ENCODE assay signal across 22 mouse cellular contexts in the genomic region with DNA sequence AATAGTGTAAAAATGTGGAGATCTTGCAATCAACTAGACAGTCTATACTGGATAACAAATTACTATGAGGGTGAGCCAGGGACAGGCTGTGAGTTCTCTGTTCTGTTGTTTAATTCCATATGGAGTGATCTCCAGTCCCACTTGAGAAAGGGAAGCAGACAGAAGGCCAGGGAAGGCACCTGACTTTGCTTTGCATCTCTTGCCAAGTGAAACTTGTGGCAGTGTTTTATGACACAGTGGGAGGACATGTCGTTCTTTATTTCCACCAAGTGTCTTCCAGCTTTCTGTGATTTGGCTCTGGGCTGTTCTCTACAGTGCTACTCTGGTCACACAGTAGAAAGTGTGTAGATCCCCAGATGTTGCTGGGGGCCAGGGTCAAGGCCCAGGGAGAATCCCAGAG.
DNase-seq lines count a peak whose midpoint lies in the region; ATAC-seq and TF ChIP-seq lines count a peak whose summit lies in the region.
"Had no signal": no experiment of that assay in that cellular context is flagged by ENCODE, and none has a peak within 500 bp of the region (broad histone marks: within the 10 kb centered on the region; RNA-seq: fewer than 3 reads in every experiment).

No protein-coding gene starts in this region.

- H3K4me1 ChIP-seq in kidney, postnatal 0 days (replicated peaks; ENCODE audit: insufficient read depth, low read length): 0 out of 2 replicates have a peak, but pooled peaks cover 2% of the 10 kb centered on the region
- H3K4me1 ChIP-seq in stomach, postnatal 0 days (replicated peaks; ENCODE audit: control insufficient read depth, insufficient read depth): no peaks in the 10 kb centered on the region
- H3K4me1 ChIP-seq: heart, embryonic 15.5 days; stomach, embryonic 15.5 days had no signal

- TF ChIP-seq CTCF in kidney, postnatal 0 days (IDR thresholded peaks at IDR 0.05; ENCODE audit: low read depth): no peak
- TF ChIP-seq CTCF in stomach, postnatal 0 days (IDR thresholded peaks at IDR 0.05; ENCODE audit: low read depth): no peak

- 23% methylated on average over 1 of the region's 1 CpGs for WGBS in kidney, postnatal 0 days
- WGBS in stomach, postnatal 0 days: 48% methylated on average over 1 of the region's 1 CpGs

- H3K27me3 ChIP-seq in kidney, postnatal 0 days (ENCODE audit: insufficient read depth, low read length): no peaks in the 10 kb centered on the region
- no peaks in the 10 kb centered on the region for H3K27me3 ChIP-seq in stomach, postnatal 0 days (ENCODE audit: control insufficient read depth, insufficient read depth, low read length)
- H3K27me3 ChIP-seq: embryonic facial prominence, embryonic 13.5 days; heart, embryonic 15.5 days; Patski; stomach, embryonic 15.5 days had no signal

- no peaks in the 10 kb centered on the region for H3K36me3 ChIP-seq in kidney, postnatal 0 days (ENCODE audit: insufficient read depth, low read length)
- no peaks in the 10 kb centered on the region for H3K36me3 ChIP-seq in stomach, postnatal 0 days (ENCODE audit: control insufficient read depth, insufficient read depth, low read length)
- H3K36me3 ChIP-seq: embryonic facial prominence, embryonic 13.5 days; heart, embryonic 15.5 days; stomach, embryonic 15.5 days had no signal

- H3K27ac ChIP-seq in kidney, postnatal 0 days: no peak overlapping the region
- no peak overlapping the region for H3K27ac ChIP-seq in stomach, postnatal 0 days (replicated peaks)
- H3K27ac ChIP-seq: embryonic facial prominence, embryonic 13.5 days; heart, adult 2 months; heart, embryonic 15.5 days; stomach, embryonic 15.5 days had no signal

- no peak overlapping the region for H3K4me3 ChIP-seq in kidney, postnatal 0 days (replicated peaks; ENCODE audit: low read depth, low read length)
- no peak overlapping the region for H3K4me3 ChIP-seq in stomach, postnatal 0 days (ENCODE audit: low read depth, low read length)
- H3K4me3 ChIP-seq: embryonic facial prominence, embryonic 13.5 days; heart, adult 2 months; heart, embryonic 15.5 days; stomach, embryonic 15.5 days had no signal

- no peak for TF ChIP-seq EP300 in stomach, postnatal 0 days (optimal IDR thresholded peaks at IDR 0.05)

- ATAC-seq in cerebellum, adult (ENCODE audit: insufficient number of reproducible peaks, low FRiP score, low TSS enrichment): peak; percentile 76
- no peak for ATAC-seq in kidney, postnatal 0 days (replicated peaks; ENCODE audit: low FRiP score, low read depth)
- ATAC-seq in stomach, postnatal 0 days (ENCODE audit: low FRiP score, low TSS enrichment): no peak
- ATAC-seq: CD4-positive, CD25-positive, alpha-beta regulatory T cell, adult 4 months; forebrain, postnatal 0 days; Patski had no signal

- no peak overlapping the region for H3K4me2 ChIP-seq in kidney, postnatal 0 days (ENCODE audit: low read length)
- H3K4me2 ChIP-seq in stomach, postnatal 0 days (replicated peaks; ENCODE audit: low read depth): no peak overlapping the region
- H3K4me2 ChIP-seq: embryonic facial prominence, embryonic 13.5 days; heart, embryonic 15.5 days; liver, embryonic 11.5 days; stomach, embryonic 15.5 days had no signal

- H3K9ac ChIP-seq in kidney, postnatal 0 days (ENCODE audit: low read depth, low read length): no peak overlapping the region
- no peak overlapping the region for H3K9ac ChIP-seq in stomach, postnatal 0 days (ENCODE audit: low read length)
- H3K9ac ChIP-seq: embryonic facial prominence, embryonic 13.5 days; forebrain, postnatal 0 days; heart, embryonic 15.5 days; stomach, embryonic 15.5 days had no signal

- H3K9me3 ChIP-seq in kidney, postnatal 0 days (replicated peaks; ENCODE audit: low read length): no peaks in the 10 kb centered on the region
- H3K9me3 ChIP-seq in stomach, postnatal 0 days (ENCODE audit: control insufficient read depth, low read length): no peaks in the 10 kb centered on the region
- H3K9me3 ChIP-seq: embryonic facial prominence, embryonic 13.5 days; heart, embryonic 15.5 days; stomach, embryonic 15.5 days had no signal

- no peak for DNase-seq in cerebellum, postnatal 4 days (ENCODE audit: low spot score in 2 of 2)
- DNase-seq in kidney, postnatal 0 days (ENCODE audit: low spot score): peak; percentile 44
- DNase-seq in kidney, adult 8-10 months: no peak
- DNase-seq in cerebellum, adult 11-12 months: peak; percentile 61
- DNase-seq in cerebellum, postnatal 25 days: peak; percentile 45 to 53
- DNase-seq in natural killer cell, adult 2 months (ENCODE audit: low spot score in 2 of 2): no peak
- DNase-seq in stomach, postnatal 0 days (ENCODE audit: low spot score): no peak
- DNase-seq: adrenal gland, postnatal 10 days; forebrain, postnatal 0 days; heart, adult 2 months; kidney, adult 9 months; kidney, postnatal 4 days; lung, adult 18-20 months; lung, postnatal 14 days; retina, postnatal 1 day had no signal

Comparison
In these comparisons a context has a peak if more than half of its experiments do, and no peak if none do; other contexts are left out.
1. DNase-seq: peak in kidney, postnatal 0 days (single experiment), cerebellum, adult 11-12 months (single experiment) and cerebellum, postnatal 25 days (2 of 2); none in cerebellum, postnatal 4 days (0 of 2), kidney, adult 8-10 months (0 of 2), natural killer cell, adult 2 months (0 of 2) and stomach, postnatal 0 days (single experiment).